Mouse (Mus musculus): ENCODE data around the gene Arl3. TPM values are rescaled to one million over a fixed set of nuclear protein-coding genes. Genes with fewer than 3 reads are reported as not detected.
A peak's percentile ranks its signal among the peaks of the same experiment; 100 is the strongest.

The Arl3 gene
- polyA plus RNA-seq, 1 experiment from 2014 or later, result 200 TPM

GRCm38 (mm10) chr19:46518352-46518787, 54.6 kb downstream of the Arl3 start:
- Histone ChIP-seq H3K36me3 (replicated peaks) (peaks cover 39% of the 10 kb centered on the region), H3K9me3 (no peaks in the 10 kb centered on the region), H3K27me3 (replicated peaks; ENCODE audit: low read depth, poor library complexity, severe bottlenecking) (no peaks in the 10 kb centered on the region), H3K4me3 (peak overlapping the region; percentile 49), H3K4me1 (peaks cover 65% of the 10 kb centered on the region), H3K27ac (replicated peaks) (peak overlapping the region; percentile 82)
- DNase-seq (ENCODE audit: low spot score), result peak; percentile 81
- WGBS, result under 1% methylated on average over 13 of the region's 13 CpGs

- WGBS, result 25% methylated on average over 14 of the region's 14 CpGs
- Histone ChIP-seq H3K27ac (replicated peaks) (peak overlapping the region; percentile 82), H3K4me1 (peaks cover 59% of the 10 kb centered on the region), H3K4me3 (peak overlapping the region; percentile 49), H3K27me3 (replicated peaks; ENCODE audit: low read depth, poor library complexity, severe bottlenecking) (no peaks in the 10 kb centered on the region), H3K36me3 (replicated peaks) (peaks cover 45% of the 10 kb centered on the region), H3K9me3 (no peaks in the 10 kb centered on the region)
- DNase-seq (ENCODE audit: low spot score), result peak; percentile 55
Observed at GRCm38 (mm10) chr19:46517529-46518351, 55.3 kb downstream of the Arl3 start.

GRCm38 (mm10) chr19:46516667-46517528, 56.1 kb downstream of the Arl3 start:
- Histone ChIP-seq H3K27me3 (replicated peaks; ENCODE audit: low read depth, poor library complexity, severe bottlenecking) (no peaks in the 10 kb centered on the region), H3K4me3 (no peak overlapping the region), H3K9me3 (no peaks in the 10 kb centered on the region), H3K4me1 (peaks cover 50% of the 10 kb centered on the region), H3K36me3 (replicated peaks) (peaks cover 53% of the 10 kb centered on the region), H3K27ac (replicated peaks) (peak overlapping the region; percentile 82; the same call in 1 of the 2 replicates)
- no peak for DNase-seq (ENCODE audit: low spot score)
- WGBS, result 63% methylated on average over 3 of the region's 3 CpGs

- H3K4me1 ChIP-seq, result peaks cover 42% of the 10 kb centered on the region
- no peaks in the 10 kb centered on the region for H3K9me3 ChIP-seq
- H3K36me3 ChIP-seq (replicated peaks), result peaks cover 69% of the 10 kb centered on the region
- no peak for DNase-seq (ENCODE audit: low spot score)
- H3K27ac ChIP-seq (replicated peaks), result no peak overlapping the region
- 93% methylated on average over 24 of the region's 24 CpGs for WGBS
- no peaks in the 10 kb centered on the region for H3K27me3 ChIP-seq (replicated peaks; ENCODE audit: low read depth, poor library complexity, severe bottlenecking)
- H3K4me3 ChIP-seq, result no peak overlapping the region
Observed at GRCm38 (mm10) chr19:46515287-46515821, 57.6 kb downstream of the Arl3 start.

- 82% methylated on average over 12 of the region's 12 CpGs for WGBS
- Histone ChIP-seq H3K27me3 (replicated peaks; ENCODE audit: low read depth, poor library complexity, severe bottlenecking) (no peaks in the 10 kb centered on the region), H3K27ac (replicated peaks) (no peak overlapping the region), H3K4me1 (peaks cover 42% of the 10 kb centered on the region), H3K36me3 (replicated peaks) (peaks cover 78% of the 10 kb centered on the region), H3K4me3 (no peak overlapping the region), H3K9me3 (no peaks in the 10 kb centered on the region)
- DNase-seq (ENCODE audit: low spot score), result no peak
Observed at GRCm38 (mm10) chr19:46514387-46514786, 58.6 kb downstream of the Arl3 start.

- H3K36me3 ChIP-seq (replicated peaks), result peaks cover 98% of the 10 kb centered on the region
Observed at GRCm38 (mm10) chr19:46511263-46511662, 61.7 kb downstream of the Arl3 start.

GRCm38 (mm10) chr19:46510824-46511223, 62.2 kb downstream of the Arl3 start:
- no peak overlapping the region for H3K4me3 ChIP-seq
- H3K27me3 ChIP-seq (replicated peaks; ENCODE audit: low read depth, poor library complexity, severe bottlenecking), result no peaks in the 10 kb centered on the region
- peaks cover 100% of the 10 kb centered on the region for H3K36me3 ChIP-seq (replicated peaks)
- no peak for DNase-seq (ENCODE audit: low spot score)
- peaks cover 47% of the 10 kb centered on the region for H3K4me1 ChIP-seq
- WGBS, result 64% methylated on average over 3 of the region's 3 CpGs
- H3K9me3 ChIP-seq, result no peaks in the 10 kb centered on the region
- H3K27ac ChIP-seq (replicated peaks), result no peak overlapping the region

More at GRCm38 (mm10) chr19:46511263-46511662, 61.7 kb downstream of the Arl3 start:
- Histone ChIP-seq H3K9me3 (no peaks in the 10 kb centered on the region), H3K27ac (replicated peaks) (no peak overlapping the region), H3K4me1 (peaks cover 43% of the 10 kb centered on the region), H3K4me3 (no peak overlapping the region; the same call in 1 of the 2 replicates), H3K27me3 (replicated peaks; ENCODE audit: low read depth, poor library complexity, severe bottlenecking) (no peaks in the 10 kb centered on the region)
- WGBS, result 89% methylated on average over 10 of the region's 10 CpGs
- no peak for DNase-seq (ENCODE audit: low spot score)

- H3K4me3 ChIP-seq, result no peak overlapping the region
- no peaks in the 10 kb centered on the region for H3K9me3 ChIP-seq
- H3K27me3 ChIP-seq (replicated peaks; ENCODE audit: low read depth, poor library complexity, severe bottlenecking), result no peaks in the 10 kb centered on the region
- no peak overlapping the region; the same call in 1 of the 2 replicates for H3K27ac ChIP-seq (replicated peaks)
- 86% methylated on average over 5 of the region's 5 CpGs for WGBS
- DNase-seq (ENCODE audit: low spot score), result no peak
- peaks cover 51% of the 10 kb centered on the region for H3K4me1 ChIP-seq
- H3K36me3 ChIP-seq (replicated peaks), result peaks cover 100% of the 10 kb centered on the region
Observed at GRCm38 (mm10) chr19:46510401-46510800, 62.6 kb downstream of the Arl3 start.

- Histone ChIP-seq H3K36me3 (replicated peaks) (peaks cover 100% of the 10 kb centered on the region), H3K4me1 (peaks cover 58% of the 10 kb centered on the region), H3K9me3 (no peaks in the 10 kb centered on the region), H3K27ac (replicated peaks) (no peak overlapping the region), H3K4me3 (peak overlapping the region; percentile 1; the same call in 1 of the 2 replicates), H3K27me3 (replicated peaks; ENCODE audit: low read depth, poor library complexity, severe bottlenecking) (no peaks in the 10 kb centered on the region)
- 89% methylated on average over 4 of the region's 4 CpGs for WGBS
- DNase-seq (ENCODE audit: low spot score), result no peak
Observed at GRCm38 (mm10) chr19:46509736-46510135, 63.3 kb downstream of the Arl3 start.

- WGBS, result 92% methylated on average over 3 of the region's 3 CpGs
- Histone ChIP-seq H3K27ac (replicated peaks) (no peak overlapping the region), H3K4me3 (peak overlapping the region; percentile 1; the same call in 1 of the 2 replicates), H3K4me1 (peaks cover 63% of the 10 kb centered on the region), H3K27me3 (replicated peaks; ENCODE audit: low read depth, poor library complexity, severe bottlenecking) (no peaks in the 10 kb centered on the region), H3K9me3 (no peaks in the 10 kb centered on the region), H3K36me3 (replicated peaks) (peaks cover 100% of the 10 kb centered on the region)
- DNase-seq (ENCODE audit: low spot score), result no peak
Observed at GRCm38 (mm10) chr19:46509202-46509601, 63.8 kb downstream of the Arl3 start.

- Histone ChIP-seq H3K36me3 (replicated peaks) (peaks cover 98% of the 10 kb centered on the region), H3K4me1 (peaks cover 68% of the 10 kb centered on the region), H3K4me3 (peak overlapping the region; percentile 1; the same call in 1 of the 2 replicates), H3K9me3 (no peaks in the 10 kb centered on the region), H3K27me3 (replicated peaks; ENCODE audit: low read depth, poor library complexity, severe bottlenecking) (no peaks in the 10 kb centered on the region), H3K27ac (replicated peaks) (no peak overlapping the region; the same call in 1 of the 2 replicates)
- no peak for DNase-seq (ENCODE audit: low spot score)
- WGBS, result 81% methylated on average over 3 of the region's 3 CpGs
Observed at GRCm38 (mm10) chr19:46508738-46509137, 64.3 kb downstream of the Arl3 start.

GRCm38 (mm10) chr19:46507806-46508205, 65.2 kb downstream of the Arl3 start:
- WGBS, result 87% methylated on average over 1 of the region's 1 CpGs
- no peak for DNase-seq (ENCODE audit: low spot score)
- peak overlapping the region; percentile 84 for H3K27ac ChIP-seq (replicated peaks)
- no peaks in the 10 kb centered on the region for H3K9me3 ChIP-seq
- peaks cover 88% of the 10 kb centered on the region for H3K36me3 ChIP-seq (replicated peaks)
- H3K4me1 ChIP-seq, result peaks cover 77% of the 10 kb centered on the region
- peak overlapping the region; percentile 96 for H3K4me3 ChIP-seq
- H3K27me3 ChIP-seq (replicated peaks; ENCODE audit: low read depth, poor library complexity, severe bottlenecking), result no peaks in the 10 kb centered on the region

Measured in embryonic facial prominence, embryonic 10.5 days (tissue).